ENCODE assay signal across 9 mouse cellular contexts in the genomic region with DNA sequence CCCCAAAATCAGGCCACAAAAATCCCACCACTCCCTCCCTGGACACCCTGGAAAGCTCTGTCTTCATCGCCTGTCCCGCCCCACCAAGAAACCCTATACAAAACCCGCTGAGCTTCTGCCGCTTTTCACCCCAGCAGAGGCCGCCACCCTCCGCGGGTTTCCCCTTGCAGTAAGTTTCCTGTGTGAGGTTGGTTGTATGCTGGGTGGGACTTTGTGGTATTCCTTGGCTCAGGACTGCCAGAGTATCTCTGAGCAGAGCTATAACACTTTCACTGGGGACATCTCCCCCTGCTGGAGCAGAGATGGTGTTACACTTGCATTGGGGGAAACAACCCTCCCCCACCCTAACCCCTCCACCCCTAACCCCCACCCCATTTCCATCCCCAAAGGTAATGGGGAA. TPM values are rescaled to one million over a fixed set of nuclear protein-coding genes. Genes with fewer than 3 reads are reported as not detected.
DNase-seq lines count a peak whose midpoint lies in the region; ATAC-seq and TF ChIP-seq lines count a peak whose summit lies in the region.
"Had no signal": no experiment of that assay in that cellular context is flagged by ENCODE, and none has a peak within 500 bp of the region (broad histone marks: within the 10 kb centered on the region; RNA-seq: fewer than 3 reads in every experiment).

No protein-coding gene starts in this region.

- H3K4me2 ChIP-seq in forebrain, embryonic 11.5 days (ENCODE audit: low read depth, low read length, severe bottlenecking) = no peak overlapping the region
- H3K4me2 ChIP-seq in forebrain, embryonic 15.5 days (replicated peaks) = no peak overlapping the region
- H3K4me2 ChIP-seq: neural tube, embryonic 12.5 days had no signal

- TF ChIP-seq POLR2A in testis, adult 2 months (IDR thresholded peaks at IDR 0.05; ENCODE audit: control insufficient read depth, low read depth, low read length) = no peak

- 48% methylated on average over 7 of the region's 7 CpGs for WGBS in forebrain, embryonic 11.5 days
- 46% methylated on average over 7 of the region's 7 CpGs for WGBS in forebrain, embryonic 15.5 days

- H3K9me3 ChIP-seq in forebrain, embryonic 11.5 days (ENCODE audit: control insufficient read depth, low read length) = no peaks in the 10 kb centered on the region; the same call in 1 of the 2 replicates
- no peaks in the 10 kb centered on the region for H3K9me3 ChIP-seq in forebrain, embryonic 15.5 days

- H3K4me3 ChIP-seq in forebrain, embryonic 11.5 days (ENCODE audit: low read depth, low read length) = no peak overlapping the region
- no peak overlapping the region for H3K4me3 ChIP-seq in forebrain, embryonic 15.5 days
- H3K4me3 ChIP-seq in testis, adult 2 months (ENCODE audit: control insufficient read depth, low read depth, low read length) = peak overlapping the region; percentile 93
- H3K4me3 ChIP-seq: neural tube, embryonic 12.5 days had no signal

- H3K36me3 ChIP-seq in forebrain, embryonic 11.5 days (ENCODE audit: control insufficient read depth, insufficient read depth, low read length) = no peaks in the 10 kb centered on the region
- no peaks in the 10 kb centered on the region for H3K36me3 ChIP-seq in forebrain, embryonic 15.5 days
- no peaks in the 10 kb centered on the region; the same call in 1 of the 2 replicates for H3K36me3 ChIP-seq in testis, adult 2 months (ENCODE audit: control insufficient read depth, insufficient read depth, low read length)
- H3K36me3 ChIP-seq: neural tube, embryonic 12.5 days had no signal

- intact Hi-C loops in left cerebral cortex, postnatal 14 days (cut with DNase I) = loop anchor here (5.0 kb wide), 1 partner anchor 44 kb away; a partner anchor contains a TSS

- no peak for TF ChIP-seq CTCF in testis, adult 2 months (IDR thresholded peaks at IDR 0.05; ENCODE audit: control insufficient read depth, insufficient read depth, insufficient replicate concordance, low read depth, low read length)

- H3K27me3 ChIP-seq in forebrain, embryonic 11.5 days (ENCODE audit: control insufficient read depth, insufficient read depth, low read length) = no peaks in the 10 kb centered on the region
- no peaks in the 10 kb centered on the region for H3K27me3 ChIP-seq in forebrain, embryonic 15.5 days
- H3K27me3 ChIP-seq in testis, adult 2 months (ENCODE audit: control insufficient read depth, insufficient read depth, low read length) = no peaks in the 10 kb centered on the region
- H3K27me3 ChIP-seq: neural tube, embryonic 12.5 days had no signal

- peaks cover 7% of the 10 kb centered on the region for H3K4me1 ChIP-seq in forebrain, embryonic 11.5 days (replicated peaks; ENCODE audit: control insufficient read depth, insufficient read depth, low read length)
- H3K4me1 ChIP-seq in forebrain, embryonic 15.5 days = peaks cover 19% of the 10 kb centered on the region
- H3K4me1 ChIP-seq in testis, adult 2 months (ENCODE audit: control insufficient read depth, insufficient read depth, low read length) = peaks cover 6% of the 10 kb centered on the region

- H3K9ac ChIP-seq in forebrain, embryonic 11.5 days (ENCODE audit: low read length) = no peak overlapping the region
- no peak overlapping the region for H3K9ac ChIP-seq in forebrain, embryonic 15.5 days (replicated peaks)
- H3K9ac ChIP-seq: neural tube, embryonic 12.5 days had no signal

- ATAC-seq in forebrain, embryonic 11.5 days (replicated peaks; ENCODE audit: low FRiP score) = no peak
- no peak for ATAC-seq in forebrain, embryonic 15.5 days (replicated peaks)
- ATAC-seq in megakaryocyte-erythroid progenitor cell, adult 5-6 weeks (replicated peaks; ENCODE audit: low FRiP score, low TSS enrichment, poor library complexity, severe bottlenecking) = peak; percentile 27

- no peak overlapping the region for H3K27ac ChIP-seq in forebrain, embryonic 11.5 days (ENCODE audit: low read depth, low read length)
- H3K27ac ChIP-seq in forebrain, embryonic 15.5 days (replicated peaks) = no peak overlapping the region
- no peak overlapping the region for H3K27ac ChIP-seq in testis, adult 2 months (ENCODE audit: control insufficient read depth, insufficient read depth, low read depth, low read length)
- H3K27ac ChIP-seq: neural tube, embryonic 12.5 days had no signal

- peak; percentile 59 for DNase-seq in forebrain, embryonic 11.5 days (ENCODE audit: low spot score)
- DNase-seq in testis, postnatal 14 days (ENCODE audit: low spot score) = no peak
- no peak for DNase-seq in ovary, postnatal 10 days (ENCODE audit: low spot score)
- DNase-seq in kidney, postnatal 25 days = no peak
- DNase-seq in left cerebral cortex, postnatal 14 days (ENCODE audit: low spot score in 2 of 2) = no peak

RNA-seq across cellular contexts. Expression of a gene that starts 1.5 kb away (rescaled TPM):
- 44.1 and 48.4 TPM in 2 replicates for polyA plus RNA-seq in forebrain, embryonic 11.5 days (2014; fragmentation: Nextera tagmentation; extraction: Ambion mirVana)
- polyA plus RNA-seq in forebrain, embryonic 15.5 days (2015; fragmentation: Nextera tagmentation; extraction: Ambion mirVana) = 10.6 and 11.2 TPM in 2 replicates
- polyA plus RNA-seq in testis, adult 2 months (2012; rRNA removed) = 33.9 and 39.1 TPM in 2 replicates
- total RNA-seq in megakaryocyte-erythroid progenitor cell, adult 5-6 weeks (2014; fragmentation: Nextera tagmentation) = 41.0 and 44.7 TPM in 2 replicates
- total RNA-seq in megakaryocyte-erythroid progenitor cell, adult 5-6 weeks (2017) = 34.1 and 40.5 TPM in 2 replicates
- 1 to 10 TPM; 3.0 TPM for total RNA-seq in left cerebral cortex, postnatal 14 days (2021)

RNA-seq across cellular contexts. Expression of a gene that starts 26.4 kb away (rescaled TPM):
- 12.7 and 13.2 TPM in 2 replicates for polyA plus RNA-seq in forebrain, embryonic 11.5 days (2014; fragmentation: Nextera tagmentation; extraction: Ambion mirVana)
- polyA plus RNA-seq in forebrain, embryonic 15.5 days (2015; fragmentation: Nextera tagmentation; extraction: Ambion mirVana) = 34.7 and 35.1 TPM in 2 replicates
- polyA plus RNA-seq in testis, adult 2 months (2012; rRNA removed) = 103 and 140 TPM in 2 replicates
- 18.1 and 25.6 TPM in 2 replicates for total RNA-seq in megakaryocyte-erythroid progenitor cell, adult 5-6 weeks (2014; fragmentation: Nextera tagmentation)
- 17.7 and 32.4 TPM in 2 replicates for total RNA-seq in megakaryocyte-erythroid progenitor cell, adult 5-6 weeks (2017)
- 10 to 100 TPM; 11.2 to 14.7 TPM for total RNA-seq in left cerebral cortex, postnatal 14 days (2021)

RNA-seq across cellular contexts. Expression of a gene that starts 44.6 kb away (rescaled TPM):
- polyA plus RNA-seq in forebrain, embryonic 11.5 days (2014; fragmentation: Nextera tagmentation; extraction: Ambion mirVana) = 10.4 and 14.1 TPM in 2 replicates
- 16.9 and 17.9 TPM in 2 replicates for polyA plus RNA-seq in forebrain, embryonic 15.5 days (2015; fragmentation: Nextera tagmentation; extraction: Ambion mirVana)
- 47.7 and 64.2 TPM in 2 replicates for polyA plus RNA-seq in testis, adult 2 months (2012; rRNA removed)
- 30.5 and 32.9 TPM in 2 replicates for total RNA-seq in megakaryocyte-erythroid progenitor cell, adult 5-6 weeks (2014; fragmentation: Nextera tagmentation)
- 55.8 and 63.7 TPM in 2 replicates for total RNA-seq in megakaryocyte-erythroid progenitor cell, adult 5-6 weeks (2017)
- 10 to 100 TPM; 10.5 to 10.6 TPM for total RNA-seq in left cerebral cortex, postnatal 14 days (2021)

RNA-seq across cellular contexts. Expression of a gene that starts 59.9 kb away (rescaled TPM):
- 4.6 and 5.6 TPM in 2 replicates for polyA plus RNA-seq in forebrain, embryonic 11.5 days (2014; fragmentation: Nextera tagmentation; extraction: Ambion mirVana)
- 17.5 and 21.0 TPM in 2 replicates for polyA plus RNA-seq in forebrain, embryonic 15.5 days (2015; fragmentation: Nextera tagmentation; extraction: Ambion mirVana)
- polyA plus RNA-seq in testis, adult 2 months (2012; rRNA removed) = 9.6 and 11.7 TPM in 2 replicates
- total RNA-seq in megakaryocyte-erythroid progenitor cell, adult 5-6 weeks (2014; fragmentation: Nextera tagmentation) = 0.50 TPM in 1 of 2 replicates, not detected in the other
- not detected in 2 replicates for total RNA-seq in megakaryocyte-erythroid progenitor cell, adult 5-6 weeks (2017)
- total RNA-seq in left cerebral cortex, postnatal 14 days (2021) = 10 to 100 TPM; 40.9 to 55.5 TPM
